Mouse (Mus musculus): ENCODE measurements around the gene Rps13.
"Not testable (repeated sequence)": the region's sequence is repeated elsewhere in the genome, so short reads cannot be mapped to it uniquely, and the experiment has no call there.

Gene Rps13

GRCm38 (mm10) chr7:116333713-116334668 is at the start of gene Rps13:
TSS of gene Rps13 (minus strand) at chr7:116334195.
- DNase-seq (ENCODE audit: low spot score) = peak; percentile 99

DNA sequence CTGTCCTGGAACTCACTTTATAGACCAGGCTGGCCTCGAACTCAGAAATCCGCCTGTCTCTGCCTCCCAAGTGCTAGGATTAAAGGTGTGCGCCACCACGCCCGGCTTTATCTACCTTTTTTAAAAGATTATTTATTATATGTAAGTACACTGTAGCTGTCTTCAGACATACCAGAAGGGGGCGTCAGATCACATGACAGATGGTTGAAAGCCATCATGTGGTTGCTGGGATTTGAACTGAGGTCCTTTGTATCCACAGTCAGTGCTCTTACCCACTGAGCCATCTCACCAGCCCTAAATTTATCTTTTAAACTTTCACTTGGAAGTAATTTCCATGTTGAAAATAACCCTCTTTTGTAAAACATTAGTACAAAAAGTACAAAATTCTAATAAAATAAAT is 45.2 kb upstream of the Rps13 start:
- DNase-seq (ENCODE audit: low spot score) = not testable (repeated sequence)

DNA sequence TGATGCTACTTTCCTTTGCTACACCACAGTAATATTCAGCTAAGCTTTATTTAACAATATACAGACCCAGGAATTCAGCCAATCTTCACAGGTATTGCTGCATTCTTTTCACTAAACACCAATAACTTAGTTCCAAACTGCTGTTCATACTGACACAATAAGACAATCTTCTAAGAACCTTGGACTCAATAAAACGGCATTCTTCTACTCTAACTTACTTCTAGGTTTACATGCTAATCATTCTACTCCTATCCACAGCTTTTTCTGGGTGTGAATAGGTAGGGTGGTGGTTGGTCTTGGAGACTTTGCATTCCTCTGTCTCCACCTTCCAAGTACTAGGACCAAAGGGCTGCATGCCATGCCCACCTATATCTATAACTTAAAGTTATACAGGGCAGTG is 40.3 kb upstream of the Rps13 start:
- no peak for DNase-seq (ENCODE audit: low spot score)

DNA sequence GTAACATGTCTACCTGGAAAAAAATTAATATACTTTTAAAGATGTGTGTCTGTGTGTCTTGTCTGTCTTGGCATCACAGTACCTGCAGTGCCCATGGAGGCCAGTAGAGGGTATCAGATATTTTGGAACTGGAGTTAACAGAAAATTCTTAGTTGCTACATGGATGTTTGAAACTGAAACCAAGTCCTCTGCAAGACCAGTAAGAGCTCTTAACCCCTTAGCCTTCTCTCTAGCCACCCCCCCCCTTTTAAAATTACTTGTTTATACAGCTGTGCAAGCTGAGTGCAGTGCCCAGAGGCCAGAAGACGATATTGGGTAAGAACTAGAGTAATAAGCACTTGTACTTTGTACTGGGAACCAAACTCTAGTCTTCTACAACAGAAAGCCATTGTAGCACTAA is 2.2 kb upstream of the Rps13 start:
- peak; percentile 62 for DNase-seq (ENCODE audit: low spot score)

DNA sequence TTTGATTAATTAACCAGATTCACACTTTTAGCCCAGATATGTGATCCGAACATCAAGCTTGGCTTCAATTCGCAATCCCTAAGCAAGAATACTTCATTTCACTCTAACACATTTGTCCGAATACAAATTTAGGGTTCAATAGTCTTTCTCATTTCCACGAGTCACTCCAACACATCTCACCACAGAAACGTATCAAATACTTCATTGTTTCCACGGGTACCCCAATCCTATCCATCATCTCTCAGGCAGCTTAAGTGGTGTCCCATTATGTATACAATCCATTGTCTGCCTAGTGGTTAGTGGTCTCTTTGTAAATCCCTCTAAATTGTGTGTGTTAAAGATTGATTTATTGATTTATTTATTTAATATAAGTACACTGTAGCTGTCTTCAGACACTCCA is 1.1 kb upstream of the Rps13 start:
- no peak for DNase-seq (ENCODE audit: low spot score)

- DNase-seq (ENCODE audit: low spot score) = no peak
Observed at GRCm38 (mm10) chr7:116334669-116335038, 659 bp upstream of the Rps13 start.

DNA sequence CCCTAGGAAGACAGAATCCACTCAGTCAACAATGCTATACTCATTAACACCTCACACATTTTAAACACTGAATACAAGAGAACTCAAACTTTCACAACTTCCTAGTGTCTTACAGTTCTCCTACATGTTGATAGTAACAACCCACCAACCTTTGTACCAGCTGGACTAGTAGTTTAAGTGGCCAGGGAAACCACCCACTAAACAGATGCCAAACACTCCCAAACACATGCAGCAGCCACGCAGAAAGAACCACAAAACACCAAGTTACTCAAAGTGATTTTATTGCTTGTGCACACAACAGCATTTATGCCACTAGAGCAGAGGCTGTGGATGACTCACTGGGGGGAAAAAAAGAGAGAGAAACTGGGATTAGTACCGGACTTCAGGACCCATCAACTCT is 2.7 kb downstream of the Rps13 start:
- DNase-seq (ENCODE audit: low spot score) = no peak

DNA sequence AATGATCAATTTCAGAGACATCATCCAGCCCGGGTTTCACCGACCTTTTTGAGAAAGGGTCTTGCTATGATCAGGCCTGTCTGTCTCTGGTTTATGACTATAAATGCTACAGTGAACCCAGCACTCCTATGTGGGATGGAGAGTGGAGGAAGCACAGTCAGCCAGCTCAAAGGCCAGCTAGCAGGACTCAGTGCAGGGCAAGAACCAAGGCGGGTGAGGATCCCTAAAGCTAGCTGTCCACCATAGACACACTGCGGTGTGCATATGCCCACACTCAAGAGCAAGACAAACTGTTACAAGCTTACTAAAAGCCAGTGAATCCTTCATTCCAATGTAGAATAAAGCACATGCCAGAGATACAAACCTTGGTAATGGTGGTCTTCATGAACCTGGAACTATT is 4.1 kb downstream of the Rps13 start:
- no peak for DNase-seq (ENCODE audit: low spot score)

- no peak for DNase-seq (ENCODE audit: low spot score)
Observed at GRCm38 (mm10) chr7:116328777-116329176, 5.2 kb downstream of the Rps13 start.

DNA sequence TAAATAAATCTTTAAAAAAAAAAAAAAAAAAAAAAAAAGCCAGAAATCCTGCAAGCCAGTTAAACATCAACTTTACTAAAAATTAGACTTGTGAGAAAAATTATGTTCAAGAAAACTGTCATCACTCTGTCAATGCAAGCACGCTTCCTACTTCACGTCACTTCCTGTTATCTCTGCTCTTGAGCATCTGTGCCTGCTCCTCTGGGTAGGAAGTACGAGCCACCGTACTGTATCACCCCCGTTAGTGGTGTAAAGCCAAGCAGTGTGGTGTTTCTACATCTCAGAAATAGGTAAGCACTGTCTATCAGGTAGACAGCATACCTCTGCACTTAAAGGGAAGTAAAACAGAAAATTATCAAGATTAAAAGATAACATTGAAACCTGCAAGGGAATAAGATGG is 6.1 kb downstream of the Rps13 start:
- no peak for DNase-seq (ENCODE audit: low spot score)

DNA sequence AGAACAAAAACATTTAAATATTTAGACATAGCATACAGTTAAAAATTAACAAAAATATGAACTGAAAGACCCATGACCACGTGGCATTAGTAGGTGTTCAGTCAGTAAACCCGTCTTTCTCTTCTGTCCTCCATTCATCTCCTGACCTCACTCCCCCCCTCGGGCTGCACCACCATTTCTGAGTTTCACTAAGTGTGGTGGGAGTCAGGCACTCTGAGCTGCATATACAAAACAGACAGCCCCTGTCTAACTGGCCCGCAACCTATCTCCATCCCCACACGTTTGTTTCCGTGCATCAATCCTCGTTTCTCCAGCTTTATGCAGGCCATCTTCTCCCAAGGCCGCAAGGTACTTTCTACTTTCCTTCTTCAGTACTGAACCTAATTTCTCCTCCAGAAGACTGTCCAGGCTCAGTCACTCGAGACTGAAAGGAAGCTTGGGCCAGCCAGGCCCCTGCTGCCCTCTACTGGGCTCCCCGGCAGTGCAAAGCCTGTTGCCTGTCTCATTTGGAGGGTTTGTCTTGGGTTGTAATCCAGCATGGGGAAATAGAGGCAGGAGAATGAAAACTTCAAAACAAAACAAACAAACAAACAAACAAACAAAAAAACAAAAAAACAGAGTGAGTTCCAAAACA is 10.5 kb downstream of the Rps13 start:
- peak; percentile 70 for DNase-seq (ENCODE audit: low spot score)

DNA sequence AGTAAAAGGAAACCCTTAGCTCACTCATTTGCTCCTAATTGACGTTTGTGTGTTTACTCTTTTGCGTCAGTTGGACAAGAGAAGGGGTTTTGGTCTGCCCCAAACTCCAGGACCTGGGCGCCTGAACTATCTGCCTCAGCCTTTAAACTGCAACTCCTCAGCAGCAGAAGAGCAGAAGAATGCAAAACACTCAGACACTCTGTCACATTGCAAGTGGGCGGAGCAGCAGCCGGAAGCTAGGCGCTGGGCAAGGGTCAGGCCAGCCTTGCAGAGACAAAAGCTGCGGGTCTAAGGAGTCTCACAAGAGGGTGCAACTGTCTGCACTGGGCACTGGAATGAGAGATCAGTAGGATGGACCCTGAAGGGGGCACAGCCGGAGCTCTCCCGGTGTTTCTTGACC is 24.5 kb downstream of the Rps13 start:
- no peak for DNase-seq (ENCODE audit: low spot score)

DNA sequence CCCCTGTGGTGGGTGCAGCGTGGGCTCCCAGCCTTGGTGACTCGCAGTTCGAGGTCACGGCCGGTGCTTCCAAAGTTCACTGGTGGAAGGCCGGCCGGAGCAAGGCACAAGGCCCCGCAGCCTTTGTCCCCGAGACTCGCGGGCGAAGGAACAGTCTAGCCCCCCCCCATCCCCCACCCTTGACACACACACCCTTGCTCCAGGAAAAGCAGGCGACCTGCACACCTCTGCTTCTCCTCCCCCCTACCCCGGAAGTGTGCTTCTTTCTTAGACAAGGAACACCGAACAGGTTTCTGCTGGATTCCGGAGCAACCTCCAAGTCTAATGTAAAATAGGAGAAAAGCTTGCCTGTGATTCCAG is 25.4 kb downstream of the Rps13 start:
- DNase-seq (ENCODE audit: low spot score) = no peak

- no peak for DNase-seq (ENCODE audit: low spot score)
Observed at GRCm38 (mm10) chr7:116307871-116308631, 25.9 kb downstream of the Rps13 start, which contains the start of gene Plekha7. TSS of gene Plekha7 (minus strand) at chr7:116308376.

DNA sequence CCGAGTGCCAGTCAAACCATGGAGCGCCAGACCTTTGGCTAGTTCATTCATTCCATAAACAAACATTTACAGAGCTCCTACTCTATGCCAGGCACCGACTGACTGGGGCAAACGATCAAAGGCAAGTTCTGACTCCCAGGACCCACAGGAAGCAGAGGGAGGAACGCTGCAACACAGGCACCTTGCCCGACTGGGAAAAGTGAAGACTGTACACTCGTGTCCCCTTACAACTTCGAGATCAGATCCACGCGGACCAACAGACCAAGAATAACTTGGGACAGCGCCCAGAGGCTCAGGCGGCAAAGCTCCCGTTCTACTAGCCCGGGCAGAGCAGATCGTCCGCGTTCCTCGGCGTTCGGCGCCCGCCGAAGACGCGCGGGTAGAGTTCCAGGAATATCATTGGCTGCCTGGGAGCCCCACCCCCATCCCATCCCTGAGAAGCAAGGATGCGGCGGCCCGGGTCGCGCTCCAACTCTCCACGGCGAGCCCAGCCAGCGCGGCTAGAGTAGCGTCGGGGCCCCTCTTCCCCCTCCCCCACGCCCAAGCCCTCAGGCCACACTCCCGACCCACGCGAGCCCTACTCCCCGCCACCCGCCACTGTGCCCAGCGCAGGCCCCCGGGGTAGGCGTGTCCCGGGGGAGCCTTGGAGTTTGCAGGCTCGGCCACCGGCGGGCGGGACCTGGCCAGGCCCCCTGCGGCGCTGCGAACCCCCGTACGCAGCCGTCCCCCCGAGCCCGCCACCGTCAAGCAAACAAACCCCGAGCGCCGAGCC is 26.7 kb downstream of the Rps13 start:
- peak; percentile 28 for DNase-seq (ENCODE audit: low spot score)

DNA sequence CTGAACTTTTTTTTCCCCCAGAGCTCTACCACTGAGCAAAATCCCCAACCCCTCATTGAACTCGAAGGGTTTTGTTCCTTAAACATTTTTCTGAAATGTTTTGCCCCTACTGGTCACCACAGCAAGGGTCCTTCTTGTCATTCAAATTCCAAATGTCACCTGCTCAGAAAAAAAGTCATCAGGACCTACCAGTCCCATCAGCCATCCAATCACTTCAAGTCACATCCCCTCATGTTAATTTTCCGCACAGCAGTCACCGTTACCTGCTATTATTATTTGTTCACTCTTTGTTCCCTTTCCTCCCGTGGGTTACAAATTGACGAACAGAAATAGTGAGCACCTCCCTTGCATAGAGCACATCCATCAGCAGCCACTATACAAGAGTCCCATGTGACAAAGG is 27.4 kb downstream of the Rps13 start:
- no peak for DNase-seq (ENCODE audit: low spot score)

- no peak for DNase-seq (ENCODE audit: low spot score)
Observed at GRCm38 (mm10) chr7:116301661-116302311, 32.2 kb downstream of the Rps13 start.

GRCm38 (mm10) chr7:116301144-116301543 is 32.9 kb downstream of the Rps13 start:
- no peak for DNase-seq (ENCODE audit: low spot score)

DNA sequence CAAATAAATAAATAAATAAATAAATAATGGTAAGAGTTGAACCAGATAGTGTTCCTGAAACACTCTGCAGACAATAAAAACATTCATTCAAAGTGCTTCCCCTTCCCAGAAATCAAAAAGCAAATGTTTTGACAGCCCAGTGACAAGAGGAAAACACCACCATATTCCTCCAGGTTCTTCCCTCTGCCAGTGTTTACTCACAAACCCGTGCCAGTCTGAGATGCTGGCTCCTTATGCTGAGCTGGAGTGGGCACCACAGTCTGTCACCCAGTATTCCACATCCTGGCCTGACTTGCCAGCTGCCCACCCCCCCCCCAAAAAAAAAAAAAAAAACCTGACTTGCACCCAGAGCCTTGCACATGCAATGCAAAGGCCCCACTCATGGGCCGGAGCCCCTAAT is 35.1 kb downstream of the Rps13 start:
- DNase-seq (ENCODE audit: low spot score) = no peak

DNA sequence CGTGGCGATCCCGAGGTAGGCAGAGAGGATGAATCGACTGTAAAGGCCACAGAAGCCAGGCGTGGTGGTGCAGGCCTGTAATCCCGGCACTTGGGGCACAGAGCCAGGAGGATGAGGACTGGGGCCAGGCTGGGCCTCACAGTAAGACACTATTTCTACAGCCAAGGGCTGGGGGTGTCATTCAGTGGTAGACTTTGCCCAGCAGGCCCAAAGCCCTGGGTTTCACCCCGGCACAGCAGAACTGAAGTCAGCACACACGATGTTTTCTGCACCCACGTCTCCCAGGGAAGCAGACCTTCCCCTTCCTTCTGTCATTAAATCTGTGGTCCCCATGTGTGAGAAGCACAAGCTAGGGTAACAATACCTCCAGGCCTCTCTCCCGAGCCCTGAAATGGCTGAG is 35.6 kb downstream of the Rps13 start:
- no peak for DNase-seq (ENCODE audit: low spot score)

DNA sequence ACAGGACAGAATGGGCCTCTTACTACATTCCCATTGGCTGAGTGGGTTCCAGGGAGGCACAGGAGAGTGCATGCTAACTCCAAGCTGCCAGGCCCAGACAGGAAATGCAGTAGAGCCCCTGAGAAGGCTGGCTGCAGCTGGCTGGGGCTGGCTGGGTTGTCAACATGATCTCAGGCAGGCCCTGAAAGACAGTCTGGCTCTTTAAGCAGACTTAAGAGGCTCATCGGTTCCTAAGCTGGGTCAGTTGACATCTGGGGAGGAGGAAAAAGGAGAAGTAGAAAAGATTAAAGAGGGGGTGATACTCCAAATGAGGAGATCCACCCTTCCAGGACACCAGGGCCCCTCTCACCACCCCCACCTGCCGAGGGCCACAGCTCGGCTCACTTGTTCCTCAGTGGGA is 39.0 kb downstream of the Rps13 start:
- DNase-seq (ENCODE audit: low spot score) = no peak

- no peak for DNase-seq (ENCODE audit: low spot score)
Observed at GRCm38 (mm10) chr7:116292377-116292776, 41.6 kb downstream of the Rps13 start.
